Mouse (Mus musculus): ENCODE results near the gene Ccdc141. TPM values are rescaled to one million over a fixed set of nuclear protein-coding genes. Genes with fewer than 3 reads are reported as not detected.

The Ccdc141 gene
- polyA plus RNA-seq, 1 experiment from 2014 or later: 2.2 TPM

GRCm38 (mm10) chr2:76962045-76962432 is 208.4 kb downstream of the Ccdc141 start:
- no peaks in the 10 kb centered on the region for H3K27me3 ChIP-seq (replicated peaks; ENCODE audit: control insufficient read depth, insufficient read depth, low read length)
- H3K4me3 ChIP-seq (ENCODE audit: low read depth, low read length): no peak overlapping the region
- H3K4me1 ChIP-seq (replicated peaks; ENCODE audit: control insufficient read depth, insufficient read depth, low read length): no peaks in the 10 kb centered on the region
- no peak overlapping the region for H3K4me2 ChIP-seq (replicated peaks; ENCODE audit: low read depth)
- 67% methylated on average over 6 of the region's 6 CpGs for WGBS
- H3K9me3 ChIP-seq (ENCODE audit: control insufficient read depth): no peaks in the 10 kb centered on the region
- H3K36me3 ChIP-seq (ENCODE audit: control insufficient read depth, insufficient read depth): no peaks in the 10 kb centered on the region
- H3K9ac ChIP-seq (ENCODE audit: low read depth, low read length): no peak overlapping the region
- no peak for ATAC-seq
- H3K27ac ChIP-seq (ENCODE audit: low read depth, low read length): no peak overlapping the region
- TF ChIP-seq CTCF (IDR thresholded peaks at IDR 0.05; ENCODE audit: low read depth): no peak

GRCm38 (mm10) chr2:76961420-76962044 is 208.9 kb downstream of the Ccdc141 start:
- Histone ChIP-seq H3K36me3 (ENCODE audit: control insufficient read depth, insufficient read depth) (no peaks in the 10 kb centered on the region), H3K9ac (ENCODE audit: low read depth, low read length) (no peak overlapping the region), H3K4me1 (replicated peaks; ENCODE audit: control insufficient read depth, insufficient read depth, low read length) (no peaks in the 10 kb centered on the region), H3K27me3 (replicated peaks; ENCODE audit: control insufficient read depth, insufficient read depth, low read length) (no peaks in the 10 kb centered on the region), H3K27ac (ENCODE audit: low read depth, low read length) (no peak overlapping the region), H3K4me3 (ENCODE audit: low read depth, low read length) (no peak overlapping the region), H3K4me2 (replicated peaks; ENCODE audit: low read depth) (no peak overlapping the region), H3K9me3 (ENCODE audit: control insufficient read depth) (no peaks in the 10 kb centered on the region)
- no peak for ATAC-seq
- TF ChIP-seq CTCF (IDR thresholded peaks at IDR 0.05; ENCODE audit: low read depth): no peak
- WGBS: 69% methylated on average over 10 of the region's 10 CpGs

Small RNA genes lying within 50 kb of the gene (microRNA-seq; reads per million reads assigned to microRNA genes)
- not detected for gene Gm44360

Other genes with a start within 250 kb of the Ccdc141 start
- 0.01 and 0.20 TPM in 2 replicates for gene Ttn, start 188.1 kb downstream of the Ccdc141 start, polyA plus RNA-seq (2015; fragmentation: Nextera tagmentation; extraction: Ambion mirVana)
- gene Sestd1, start 110.0 kb upstream of the Ccdc141 start, polyA plus RNA-seq (2015; fragmentation: Nextera tagmentation; extraction: Ambion mirVana): 10.8 and 11.2 TPM in 2 replicates

All from intestine, postnatal 0 days (tissue).